Mouse (Mus musculus) ES-E14 (cell line): ENCODE measurements around the gene Gcn1l1. TPM values are rescaled to one million over a fixed set of nuclear protein-coding genes. Genes with fewer than 3 reads are reported as not detected.

Experiments used
- DNase-seq: peaks from one replicate; pipeline ENCODE4 v3.0.0-alpha.2; 2013; ENCODE audit warnings: low read depth, low spot score
- H3K27ac ChIP-seq: 2 replicates; pipeline ENCODE4 v1.5.1; 2012; ENCODE audit warnings: low read depth, mild to moderate bottlenecking, low read length, moderate library complexity, mixed read lengths; ENCODE audit not compliant: poor library complexity, insufficient read depth, severe bottlenecking
- H3K36me3 ChIP-seq: 2 replicates; pipeline ENCODE4 v1.6.1; 2012; ENCODE audit warnings: mild to moderate bottlenecking, low read length, moderate library complexity, mixed read lengths; ENCODE audit not compliant: control insufficient read depth, poor library complexity, insufficient read depth, severe bottlenecking
- H3K4me1 ChIP-seq, 2 experiments: fragments of 150-350 bp in 1 of 2; sonication (generic) in 1 of 2; 2 replicates each; pipeline ENCODE4 v1.6.1; 2012; ENCODE audit warnings: low read length in 2 of 2, mild to moderate bottlenecking in 1 of 2, mixed read lengths in 1 of 2; ENCODE audit not compliant: control insufficient read depth in 2 of 2, insufficient read depth in 2 of 2, poor library complexity in 1 of 2
- H3K4me3 ChIP-seq, 2 experiments: fragments of 150-350 bp in 1 of 2; sonication (generic) in 1 of 2; 2 replicates each; pipeline ENCODE4 v1.5.1; 2012; ENCODE audit warnings: low read length in 2 of 2, low read depth in 1 of 2, mild to moderate bottlenecking in 1 of 2, mixed read lengths in 1 of 2; ENCODE audit not compliant: insufficient read depth in 1 of 2, poor library complexity in 1 of 2, severe bottlenecking in 1 of 2
- H3K9ac ChIP-seq: 2 replicates; pipeline ENCODE4 v1.6.1; 2012; ENCODE audit warnings: low read depth, mild to moderate bottlenecking, low read length, mixed read lengths; ENCODE audit not compliant: poor library complexity, insufficient read depth, severe bottlenecking
- H3K9me3 ChIP-seq: fragments of 150-350 bp; sonication (generic); 2 replicates; pipeline ENCODE4 v1.6.1; 2012; ENCODE audit warnings: low read depth, mild to moderate bottlenecking, low read length; ENCODE audit not compliant: control insufficient read depth, insufficient read depth
- CHD2 ChIP-seq: IDR thresholded peaks from 2 replicates; pipeline ENCODE4 v1.6.1; 2014; ENCODE audit warnings: mild to moderate bottlenecking, low read depth, low read length, inconsistent platforms
- HCFC1 ChIP-seq: IDR thresholded peaks from 2 replicates; pipeline ENCODE4 v1.6.1; 2012; ENCODE audit warnings: low read length, inconsistent platforms, borderline replicate concordance; ENCODE audit not compliant: insufficient read depth
- MAFK ChIP-seq: IDR thresholded peaks from 2 replicates; pipeline ENCODE4 v1.6.1; 2014; ENCODE audit warnings: mild to moderate bottlenecking, low read depth, low read length, inconsistent platforms; ENCODE audit not compliant: insufficient read depth
- ZC3H11A ChIP-seq: IDR thresholded peaks from 2 replicates; pipeline ENCODE4 v1.6.1; 2012; ENCODE audit warnings: low read depth, mild to moderate bottlenecking, inconsistent platforms, low read length, borderline replicate concordance
- ZNF384 ChIP-seq: IDR thresholded peaks from 2 replicates; pipeline ENCODE4 v1.6.1; 2012; ENCODE audit warnings: low read depth, low read length, inconsistent platforms
- in situ Hi-C, 2 experiments: fragments of 600-800 bp; cut with MboI; formaldehyde crosslinking; loops; one replicate each; pipeline ENCODE4 v1.15.1; 2025; ENCODE audit warnings: low sequenced_read_pairs in 2 of 2, inconsistent platforms in 1 of 2; ENCODE audit not compliant: unreplicated experiment in 2 of 2
- total RNA-seq: library from RNA; depleted of rRNA; stranded (reverse); fragments of 300-350 nt; gene quantifications from 2 replicates; pipeline ENCODE4 v1.2.3, GENCODE M21; 2012

The Gcn1l1 gene
- total RNA-seq, 1 experiment, result 112 TPM

DNA sequence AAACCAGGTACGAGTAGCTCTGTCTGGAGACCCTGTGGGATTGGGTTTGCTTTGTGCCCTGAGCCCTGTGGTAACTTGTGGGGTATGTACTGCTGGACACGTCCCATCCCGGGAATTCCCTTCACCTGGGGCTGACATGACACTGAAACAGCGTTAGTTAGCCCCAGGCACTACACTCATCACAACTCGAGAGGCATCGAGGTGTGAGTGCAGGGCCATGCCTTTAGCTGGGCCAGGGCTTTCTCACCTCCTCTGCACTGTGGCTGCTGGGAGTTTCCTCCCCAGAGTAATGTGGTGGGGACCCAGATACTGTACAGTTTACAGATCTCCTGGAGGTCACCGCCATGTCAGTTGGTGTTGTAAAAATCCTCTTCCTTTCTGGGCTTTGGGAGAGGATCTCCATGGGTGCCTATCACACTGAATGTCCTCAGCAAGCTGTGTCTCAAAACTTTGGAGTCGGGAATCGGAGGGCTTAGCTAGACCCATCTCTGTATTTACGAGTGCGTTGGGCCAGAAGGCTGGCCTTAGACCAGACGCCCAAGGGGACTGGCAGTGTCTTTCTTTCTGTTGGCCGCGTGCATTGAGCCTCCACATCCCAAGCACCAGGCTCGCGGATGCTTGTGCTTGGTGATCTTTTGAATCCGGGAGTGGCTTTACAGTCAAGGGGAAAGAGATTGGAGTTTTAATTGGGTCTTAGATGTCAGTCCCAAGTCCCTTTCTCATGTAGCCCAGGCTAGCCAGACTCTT, 38.4 kb upstream of the Gcn1l1 start:
- peaks cover 13 to 21% of the 10 kb centered on the region in 2 experiments for H3K4me1 ChIP-seq

DNA sequence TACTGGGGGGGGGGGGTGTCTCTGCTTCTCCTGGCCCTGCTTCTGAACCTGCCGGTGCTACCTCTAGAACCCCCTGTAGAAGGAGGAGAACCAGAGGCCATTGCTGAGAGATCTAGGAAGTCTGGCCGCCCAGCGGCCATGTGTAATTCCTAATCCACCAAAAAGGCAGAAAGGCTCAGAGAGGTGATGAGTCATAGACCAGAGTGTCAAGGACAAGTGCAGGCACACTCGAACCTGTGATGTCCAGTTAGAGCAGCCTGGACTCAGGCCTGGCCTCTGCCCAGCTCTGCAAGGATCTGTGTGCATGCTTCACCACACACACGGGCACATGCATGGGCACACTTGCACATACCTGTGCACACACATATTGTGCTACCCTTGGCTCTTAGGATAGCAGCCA, 36.9 kb upstream of the Gcn1l1 start:
- DNase-seq, result no peak
- Histone ChIP-seq H3K9me3 (no peaks in the 10 kb centered on the region), H3K27ac (no peak overlapping the region), H3K36me3 (no peaks in the 10 kb centered on the region; the same call in 1 of the 2 replicates), H3K4me1 (peaks cover 15 to 31% of the 10 kb centered on the region in 2 experiments), H3K4me3 (no peak overlapping the region), H3K9ac (no peak overlapping the region)
- no peak for TF ChIP-seq ZNF384
- in situ Hi-C loops, result no loop called here

More for the DNA sequence above, 38.4 kb upstream of the Gcn1l1 start:
- H3K9me3 ChIP-seq, result no peaks in the 10 kb centered on the region
- in situ Hi-C loops, result no loop called here
- peak overlapping the region; percentile 32; the same call in 1 of the 2 replicates for H3K9ac ChIP-seq
- DNase-seq, result no peak
- TF ChIP-seq ZNF384 (no peak), ZC3H11A (no peak), CHD2 (no peak), HCFC1 (no peak), MAFK (no peak)
- no peak overlapping the region for H3K4me3 ChIP-seq
- no peak overlapping the region for H3K27ac ChIP-seq
- no peaks in the 10 kb centered on the region; the same call in 1 of the 2 replicates for H3K36me3 ChIP-seq

DNA sequence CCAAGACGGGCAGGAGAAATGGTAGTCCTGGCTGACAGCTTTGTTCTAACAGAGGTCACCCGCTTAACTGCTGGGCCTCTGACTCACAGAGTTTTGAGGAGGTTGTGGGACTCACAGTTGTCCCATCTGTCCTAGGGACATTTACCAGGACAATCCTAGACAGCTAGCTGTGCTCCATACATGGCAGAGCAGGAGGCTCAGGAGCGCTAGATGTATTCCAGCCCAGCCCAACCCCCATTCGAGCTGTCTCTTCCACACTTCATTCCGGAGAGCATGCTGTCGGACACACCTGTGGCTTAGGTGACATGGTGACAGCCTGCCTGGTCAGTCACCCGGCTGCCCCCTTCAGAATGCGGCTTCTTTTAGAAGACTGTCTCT, 35.7 kb upstream of the Gcn1l1 start:
- H3K27ac ChIP-seq, result no peak overlapping the region
- H3K36me3 ChIP-seq, result no peaks in the 10 kb centered on the region; the same call in 1 of the 2 replicates
- H3K9ac ChIP-seq, result no peak overlapping the region
- H3K9me3 ChIP-seq, result no peaks in the 10 kb centered on the region
- peaks cover 15 to 30% of the 10 kb centered on the region in 2 experiments for H3K4me1 ChIP-seq
- in situ Hi-C loops, result no loop called here
- DNase-seq, result no peak
- TF ChIP-seq CHD2, result no peak
- TF ChIP-seq ZNF384, result no peak
- no peak for TF ChIP-seq ZC3H11A
- no peak for TF ChIP-seq HCFC1
- TF ChIP-seq MAFK, result no peak
- H3K4me3 ChIP-seq, result no peak overlapping the region

DNA sequence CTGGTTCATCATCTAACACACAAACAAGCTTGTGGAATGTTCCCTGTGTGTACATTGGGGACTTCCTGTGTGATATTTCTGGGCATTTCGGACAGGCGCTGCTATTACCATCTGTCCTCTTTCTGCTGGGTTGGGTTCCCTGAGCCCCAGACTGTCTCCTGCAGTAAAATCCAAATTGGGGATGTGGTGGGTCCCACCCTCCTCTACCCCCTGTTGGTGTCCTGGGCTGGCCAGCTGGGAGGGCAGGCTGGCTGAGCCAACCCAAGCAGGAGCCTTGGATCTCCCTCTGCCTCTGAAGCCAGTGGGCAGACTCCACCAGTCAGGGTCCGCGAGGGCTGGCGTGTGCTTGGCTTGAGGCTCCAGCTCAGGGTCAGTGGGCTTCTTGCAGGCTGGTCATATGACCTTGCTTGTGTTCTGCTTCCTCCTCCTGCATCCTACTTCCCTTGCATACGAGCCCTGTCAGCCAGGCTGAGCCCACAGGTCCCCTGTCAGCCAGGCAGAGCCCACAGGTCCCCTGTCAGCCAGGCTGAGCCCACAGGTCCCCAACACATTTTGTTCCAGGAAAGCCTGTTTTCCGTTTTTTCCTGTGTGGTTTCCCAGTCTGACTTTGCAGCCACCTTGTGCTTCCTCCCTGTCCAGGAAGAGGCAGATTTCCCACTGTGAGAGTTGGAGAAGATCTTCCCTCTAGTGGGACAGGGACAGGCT, 35.2 kb upstream of the Gcn1l1 start:
- H3K27ac ChIP-seq, result no peak overlapping the region
- no peak for DNase-seq
- H3K9me3 ChIP-seq, result no peaks in the 10 kb centered on the region
- TF ChIP-seq CHD2, result no peak
- TF ChIP-seq MAFK, result no peak
- no peak for TF ChIP-seq ZNF384
- H3K4me1 ChIP-seq, result peaks cover 18 to 30% of the 10 kb centered on the region in 2 experiments
- no peak overlapping the region for H3K4me3 ChIP-seq
- H3K9ac ChIP-seq, result no peak overlapping the region; the same call in 1 of the 2 replicates
- in situ Hi-C loops, result no loop called here
- no peaks in the 10 kb centered on the region; the same call in 1 of the 2 replicates for H3K36me3 ChIP-seq
